Mouse (Mus musculus) C2C12 (cell line): ENCODE data around the gene Gdf3.

Experiments used
- CTCF ChIP-seq: IDR thresholded peaks from one replicate; pipeline ENCODE4 v1.5.1; 2011; ENCODE audit not compliant: control insufficient read depth, insufficient read depth, insufficient read length
- MAX ChIP-seq: IDR thresholded peaks from one replicate; pipeline ENCODE4 v1.6.1; 2011; ENCODE audit warnings: mild to moderate bottlenecking, control low read depth
- MYOD1 ChIP-seq: IDR thresholded peaks from one replicate; pipeline ENCODE4 v1.6.1; 2011; ENCODE audit warnings: low read depth; ENCODE audit not compliant: control insufficient read depth, insufficient read length
- USF1 ChIP-seq: IDR thresholded peaks from one replicate; pipeline ENCODE4 v1.6.1; 2011; ENCODE audit warnings: low read depth, mild to moderate bottlenecking, control low read depth, moderate library complexity

- no peak for TF ChIP-seq CTCF
- TF ChIP-seq MAX: no peak
- no peak for TF ChIP-seq USF1
- TF ChIP-seq MYOD1: no peak
These were observed 40.8 kb downstream of the Gdf3 start for GRCm38 (mm10) chr6:122569113-122569512.
